Mouse (Mus musculus) adrenal gland (tissue): ENCODE measurements at regions not wholly inside any gene's neighbourhood (a gene's known extent, or its start where the extent isn't known, plus 50 kb on each side); places are given as distances from the start of the nearest gene placed in this dataset.

ENCODE experiments used
- intact Hi-C: fragments of 180-260 bp; cut with DNase I; formaldehyde crosslinking; loops from one replicate; pipeline ENCODE4 v1.15.1; 2025

- intact Hi-C loops: no loop called here
Measured at GRCm38 (mm10) chr13:57212251-57212650, 316.5 kb upstream of the Trpc7 start.

GRCm38 (mm10) chr13:57191195-57191594 lies 295.4 kb upstream of the Trpc7 start:
- intact Hi-C loops: no loop called here

GRCm38 (mm10) chr13:57189246-57189645 lies 293.5 kb upstream of the Trpc7 start:
- intact Hi-C loops: no loop called here

DNA sequence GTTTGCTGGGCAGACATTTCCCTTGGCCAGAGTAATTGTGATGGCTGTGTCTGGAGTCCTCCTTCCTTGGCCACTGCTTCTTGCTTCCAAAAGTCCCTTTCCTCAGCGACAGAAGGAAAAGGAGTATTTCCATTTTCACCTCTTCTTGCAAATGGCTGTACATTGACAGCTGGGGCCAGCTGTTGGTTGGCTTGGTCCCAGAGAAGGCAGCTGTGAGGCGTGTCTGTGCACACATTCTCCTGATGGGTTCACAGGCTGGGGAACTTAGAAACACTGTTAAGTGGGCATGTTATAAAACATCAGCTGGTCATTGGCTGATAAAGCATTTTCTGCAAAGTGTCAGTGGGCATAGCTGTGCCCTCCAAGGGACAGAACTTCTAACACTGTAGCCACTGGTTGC lies 290.4 kb upstream of the Trpc7 start:
- intact Hi-C loops: no loop called here

DNA sequence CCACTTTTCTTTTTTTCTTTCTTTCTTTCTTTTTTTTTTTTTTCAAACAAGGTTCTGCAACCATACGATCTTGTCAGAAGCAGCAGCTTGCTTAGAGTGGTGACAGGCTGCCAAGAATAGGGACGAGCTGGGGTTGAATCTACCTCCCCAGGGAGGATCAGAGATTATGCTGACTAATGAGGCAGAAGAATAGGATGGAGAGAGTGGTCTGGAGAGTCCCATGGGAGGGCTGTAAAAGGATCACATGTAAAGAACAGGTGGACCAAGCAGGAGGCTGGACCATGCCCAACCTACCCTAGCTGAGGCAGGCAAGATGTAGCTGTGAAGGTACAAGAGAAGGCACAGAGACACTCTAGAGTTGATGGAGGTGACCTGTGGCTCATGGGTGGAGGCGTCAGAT lies 274.4 kb upstream of the Trpc7 start:
- intact Hi-C loops: no loop called here

DNA sequence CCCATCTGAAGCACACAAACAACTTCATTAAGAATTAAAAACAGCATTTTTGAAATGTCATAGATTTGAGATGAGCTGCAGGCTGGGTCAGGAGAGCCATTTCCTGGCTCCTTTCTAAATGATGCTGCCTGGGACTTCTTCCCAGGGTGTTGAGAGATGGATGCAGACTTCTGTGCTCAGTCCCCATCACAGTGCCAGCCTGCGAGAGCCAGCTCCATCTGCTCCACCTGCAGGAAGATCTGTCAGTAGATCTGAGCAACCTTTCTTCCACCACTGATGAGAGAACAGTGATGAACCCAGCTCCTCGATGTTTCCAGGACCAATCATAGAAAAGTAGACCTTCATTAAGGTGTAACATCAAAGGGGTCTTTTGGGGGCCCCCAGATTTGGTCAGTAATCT lies 273.8 kb upstream of the Trpc7 start:
- intact Hi-C loops: no loop called here

GRCm38 (mm10) chr13:57165367-57165766 lies 269.6 kb upstream of the Trpc7 start:
- intact Hi-C loops: no loop called here

DNA sequence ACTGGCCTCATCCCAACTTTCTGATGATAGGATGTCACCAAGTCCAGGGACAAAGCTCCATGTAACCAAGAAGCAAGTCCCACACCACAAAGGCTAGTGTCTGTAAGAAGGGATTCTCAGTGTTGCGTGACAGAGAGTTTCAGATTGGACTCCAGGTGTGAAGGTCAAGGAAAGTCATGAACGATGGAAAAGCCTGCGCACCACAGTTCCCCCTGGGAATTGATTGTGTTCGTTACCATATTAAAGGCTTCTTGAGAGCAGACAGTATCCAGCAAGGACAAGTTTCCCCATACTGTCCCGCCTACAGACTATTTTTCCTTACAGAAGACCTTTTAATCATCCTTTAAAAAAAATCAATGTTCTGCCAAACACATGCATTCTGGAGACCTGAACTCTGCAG lies 257.0 kb upstream of the Trpc7 start:
- intact Hi-C loops: no loop called here

DNA sequence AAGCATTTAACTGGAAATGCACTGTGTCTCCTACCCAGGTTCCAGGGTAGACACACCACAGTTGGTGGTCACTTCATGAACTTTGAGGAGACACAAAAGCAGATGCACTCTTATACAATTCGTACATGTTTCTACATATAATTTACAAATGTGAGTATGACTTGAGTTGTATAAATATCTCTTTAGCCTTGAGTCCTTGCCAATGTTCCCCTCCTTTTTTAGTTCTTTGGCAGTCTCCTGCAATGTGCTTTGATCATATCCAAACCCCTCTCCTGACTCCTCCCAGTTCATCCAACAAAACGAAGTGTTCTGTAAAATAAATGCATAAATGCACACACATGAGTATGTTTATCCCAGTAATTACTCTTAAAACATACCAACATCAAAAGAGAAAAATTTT lies 251.8 kb upstream of the Trpc7 start:
- intact Hi-C loops: no loop called here

- intact Hi-C loops: no loop called here
Measured at GRCm38 (mm10) chr13:57146708-57147107, 250.9 kb upstream of the Trpc7 start.

DNA sequence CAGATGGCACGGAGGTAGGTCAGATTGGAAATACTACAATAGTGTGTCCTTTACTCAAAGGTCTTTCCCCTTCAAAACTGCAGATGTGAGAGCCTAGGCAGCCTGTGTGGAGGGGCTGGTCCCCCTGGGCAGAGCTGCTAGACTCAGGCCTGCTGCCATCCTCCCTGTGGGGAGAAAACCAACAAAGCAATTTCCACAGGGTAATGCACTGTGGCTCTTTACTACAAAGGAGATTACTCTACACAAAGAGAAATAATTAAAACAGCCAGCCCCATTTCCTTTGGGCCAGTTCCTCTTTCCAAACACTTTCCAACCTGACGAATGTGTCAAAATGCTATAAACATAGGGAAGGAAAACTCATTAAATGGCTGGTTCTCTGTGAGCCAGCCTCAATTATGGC lies 250.0 kb upstream of the Trpc7 start:
- intact Hi-C loops: no loop called here

DNA sequence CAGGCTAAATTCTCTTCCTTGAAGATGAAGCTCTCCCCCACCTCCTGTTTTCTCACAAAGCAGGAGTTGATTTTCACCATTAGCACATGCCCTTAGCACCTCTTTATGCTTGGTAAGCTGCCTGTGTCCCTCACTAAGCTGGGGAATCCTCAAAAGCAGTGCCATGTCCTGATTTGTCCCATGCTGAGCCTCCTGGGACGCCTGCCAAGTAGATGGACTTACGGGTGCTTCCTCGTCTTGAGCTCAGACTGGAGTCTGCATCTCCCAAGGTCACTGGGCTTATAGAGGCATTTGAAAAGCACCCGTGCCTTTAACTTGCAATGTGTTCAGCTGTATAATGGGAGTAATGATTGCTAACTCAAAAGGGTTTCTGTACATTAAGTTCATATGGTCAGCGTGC lies 247.1 kb upstream of the Trpc7 start:
- intact Hi-C loops: no loop called here

DNA sequence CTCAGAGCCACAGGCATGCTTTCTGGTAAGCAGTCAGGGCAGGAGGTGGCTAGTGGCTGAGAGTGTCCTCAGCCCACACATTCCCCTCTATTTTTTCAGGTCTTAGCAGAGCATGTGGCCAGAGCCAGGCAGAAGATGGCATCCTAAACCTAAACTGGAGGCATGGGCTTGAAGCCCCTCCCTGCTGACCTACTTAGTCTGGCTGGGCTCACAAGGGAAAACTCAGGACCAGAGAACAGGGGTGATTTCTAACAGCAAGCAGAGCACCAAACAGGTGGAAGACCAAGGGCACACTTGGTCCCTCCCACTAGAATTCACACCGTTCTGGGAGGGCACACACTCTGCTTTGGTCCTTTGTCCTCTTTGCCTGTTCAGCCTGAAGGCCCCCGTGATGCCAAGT lies 246.6 kb upstream of the Trpc7 start:
- intact Hi-C loops: no loop called here

- intact Hi-C loops: no loop called here
Measured at GRCm38 (mm10) chr13:57115936-57116335, 220.1 kb upstream of the Trpc7 start.

- intact Hi-C loops: no loop called here
Measured at GRCm38 (mm10) chr13:57107956-57108355, 212.2 kb upstream of the Trpc7 start.

DNA sequence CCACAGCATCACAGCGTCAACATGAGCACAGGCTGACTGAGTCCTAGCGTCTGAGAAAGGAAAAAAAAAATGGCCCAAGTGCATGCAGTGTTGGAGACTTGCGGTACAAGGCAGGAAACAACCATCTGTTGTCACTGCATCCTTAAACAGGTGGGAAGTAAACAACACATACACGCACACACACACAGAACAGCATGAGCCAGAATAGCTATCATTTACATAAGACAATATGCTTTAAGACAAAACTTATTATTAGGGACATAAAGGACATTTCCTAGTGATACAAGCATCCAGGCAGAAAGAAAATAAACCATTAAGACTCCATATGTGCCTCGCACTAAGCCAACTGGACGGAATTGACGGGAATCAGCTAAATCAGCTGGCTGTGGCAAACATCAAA lies 203.8 kb upstream of the Trpc7 start:
- intact Hi-C loops: no loop called here

GRCm38 (mm10) chr13:57091886-57092285 lies 196.1 kb upstream of the Trpc7 start:
- intact Hi-C loops: no loop called here

- intact Hi-C loops: no loop called here
Measured at GRCm38 (mm10) chr13:57089381-57090075, 193.7 kb upstream of the Trpc7 start.

DNA sequence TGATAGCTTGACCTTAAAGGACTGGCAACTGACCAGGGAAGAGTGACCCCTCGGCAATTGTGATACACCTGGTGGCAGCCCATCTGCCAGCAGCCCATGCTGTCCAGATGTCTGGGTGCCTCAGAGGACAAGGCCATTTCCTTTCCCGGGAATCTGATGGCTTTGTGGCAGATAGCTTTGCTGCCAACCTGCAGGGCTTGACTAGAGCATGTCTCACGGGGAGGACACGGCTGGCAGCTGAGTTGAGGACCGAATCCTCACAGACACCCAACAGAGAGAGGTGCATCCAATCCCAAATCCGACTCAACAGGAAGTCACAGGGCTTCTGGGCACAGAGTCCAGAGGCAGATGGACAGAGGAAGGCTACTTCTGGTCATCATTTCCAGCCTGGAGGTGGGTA lies 192.2 kb upstream of the Trpc7 start:
- intact Hi-C loops: no loop called here

DNA sequence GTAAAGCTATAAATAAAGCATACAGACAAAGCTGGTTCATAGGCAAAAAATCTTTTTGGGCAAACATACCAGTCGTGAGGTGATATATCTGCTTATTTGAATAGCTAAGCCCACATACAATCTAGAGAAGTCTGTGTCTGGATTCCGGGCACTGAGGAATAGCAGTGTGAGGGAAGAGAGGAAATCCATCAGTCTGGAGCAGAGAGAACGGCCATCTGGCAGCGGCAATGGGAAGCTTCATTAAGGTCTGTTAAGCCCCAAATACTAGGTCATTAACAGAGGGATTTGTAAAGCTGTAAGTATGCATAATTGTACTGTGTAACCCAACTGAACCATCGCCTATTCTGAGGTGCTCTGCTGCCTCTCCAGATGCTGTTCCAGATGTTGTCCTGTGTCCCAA lies 191.6 kb upstream of the Trpc7 start:
- intact Hi-C loops: no loop called here

DNA sequence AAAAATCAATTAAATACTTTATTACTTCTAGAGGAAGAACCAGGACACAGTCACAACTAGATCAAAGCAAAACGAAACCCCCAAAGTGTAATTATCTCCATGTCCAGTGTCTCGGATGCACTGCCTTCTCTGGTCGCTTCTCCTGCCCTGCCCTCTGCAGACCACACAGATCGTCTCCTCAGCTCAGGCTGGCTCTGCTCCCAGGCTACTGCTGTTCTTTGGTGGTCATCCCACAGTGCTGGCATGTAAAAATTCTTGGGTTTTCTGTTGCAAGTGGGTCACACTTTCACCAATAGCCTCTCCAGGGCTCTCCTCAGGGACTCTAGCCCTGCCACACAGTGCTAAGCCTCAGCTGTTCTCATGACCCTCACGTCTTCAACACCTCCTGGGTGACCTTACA lies 188.0 kb upstream of the Trpc7 start:
- intact Hi-C loops: no loop called here

GRCm38 (mm10) chr13:57070479-57070878 lies 174.7 kb upstream of the Trpc7 start:
- intact Hi-C loops: no loop called here

- intact Hi-C loops: no loop called here
Measured at GRCm38 (mm10) chr13:57061656-57062055, 165.9 kb upstream of the Trpc7 start.

DNA sequence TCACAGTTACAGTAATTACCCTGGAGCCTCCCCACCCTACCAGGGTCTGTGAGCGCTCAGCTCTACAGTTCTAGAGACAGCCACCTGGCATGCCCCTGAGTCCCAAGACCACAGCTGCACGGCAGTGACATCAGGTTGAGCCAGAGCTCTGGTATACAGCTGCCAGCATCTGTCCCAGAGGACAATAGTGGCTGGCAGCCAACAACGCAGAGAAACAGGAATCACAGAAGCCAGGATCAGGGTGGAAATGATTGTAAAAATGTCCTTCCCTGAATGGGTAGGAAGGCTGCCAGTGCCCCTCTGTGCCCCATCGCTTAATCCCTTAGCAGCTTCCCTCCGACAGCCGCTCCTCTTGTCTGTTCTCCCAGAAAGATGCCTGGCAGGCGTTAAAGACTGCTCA lies 165.3 kb upstream of the Trpc7 start:
- intact Hi-C loops: no loop called here
